Mouse (Mus musculus): ENCODE data around the gene Gm4450.
"Not testable (repeated sequence)": the region's sequence is repeated elsewhere in the genome, so short reads cannot be mapped to it uniquely, and the experiment has no call there.

Gene Gm4450

DNA sequence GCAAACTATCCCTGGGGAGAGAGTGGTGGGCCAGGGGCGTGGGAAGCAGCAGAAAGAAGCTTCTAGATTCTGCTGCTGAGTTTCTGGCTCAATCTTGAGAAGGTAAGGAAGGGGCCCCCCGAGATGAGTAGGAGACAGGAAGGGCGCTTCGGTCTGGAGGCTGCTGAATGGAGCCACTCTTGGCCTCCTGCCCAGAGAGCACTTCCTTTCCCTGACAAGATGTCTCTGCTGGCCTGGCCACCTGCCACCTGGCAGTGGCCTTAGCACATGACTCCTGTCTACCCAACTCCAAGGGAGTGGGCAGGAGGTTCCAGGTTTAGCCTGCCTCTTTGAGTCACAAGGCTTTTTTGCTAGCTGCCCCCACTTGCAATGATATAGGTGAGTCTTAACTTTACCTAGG lies 39.6 kb downstream of the Gm4450 start:
- DNase-seq (ENCODE audit: low spot score): peak; percentile 24

DNA sequence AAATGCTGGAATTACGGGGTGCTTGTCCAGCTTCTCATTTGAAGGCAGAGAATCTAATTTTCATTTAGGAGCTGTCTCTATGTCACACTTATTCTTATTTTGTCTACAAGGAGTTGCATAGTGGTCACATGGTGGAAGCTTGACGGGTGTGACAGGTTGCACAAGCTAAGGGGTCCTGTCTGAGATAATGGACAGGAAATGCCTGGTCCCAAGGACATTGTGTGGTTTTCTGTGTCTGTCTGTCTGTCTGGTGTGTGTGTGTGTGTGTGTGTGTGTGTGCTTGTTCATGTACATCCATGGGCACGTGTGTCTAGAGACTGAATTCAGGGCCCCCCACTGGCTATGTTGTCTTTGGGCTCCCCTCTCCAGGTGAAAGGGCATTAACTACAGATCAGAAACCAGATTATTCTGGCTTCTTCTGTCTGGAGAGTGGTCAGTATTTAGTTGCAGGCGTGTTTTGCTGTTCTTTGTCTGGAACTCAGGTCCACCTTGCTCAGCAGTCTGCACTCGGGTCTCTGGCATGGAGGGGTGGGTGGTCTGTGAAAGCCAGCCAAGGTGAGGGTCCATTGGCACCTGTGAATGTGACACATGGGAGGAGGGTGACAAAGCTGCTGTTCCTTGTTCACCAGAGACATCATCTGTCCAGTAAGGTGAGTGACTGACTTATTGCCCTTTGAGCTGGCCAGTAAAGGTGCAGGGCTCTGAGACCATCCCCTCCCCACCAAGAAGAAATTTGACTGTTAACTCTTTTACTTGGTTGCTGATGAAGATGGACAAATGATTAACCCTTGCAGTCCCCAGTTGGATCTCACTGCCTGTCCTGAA lies 40.3 kb downstream of the Gm4450 start:
- no peak for DNase-seq (ENCODE audit: low spot score)

DNA sequence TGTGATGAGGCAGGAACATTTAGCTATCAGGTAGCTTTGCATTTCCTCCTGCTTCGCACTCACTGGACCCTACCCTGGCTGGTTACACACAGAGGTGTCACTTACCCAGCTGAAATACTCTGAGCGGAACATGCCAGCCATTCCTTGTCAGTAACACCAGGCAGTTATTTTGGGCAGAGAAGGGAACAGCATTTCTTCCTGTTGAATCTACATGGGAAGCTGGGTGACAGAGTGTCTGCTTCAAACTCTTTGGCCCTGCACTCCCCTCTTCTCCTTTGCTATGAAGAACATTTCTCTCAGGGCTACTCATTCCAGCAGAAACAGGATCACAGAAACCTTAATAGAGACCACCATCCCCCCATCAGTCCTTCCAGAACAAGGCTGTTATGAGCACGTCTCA lies 42.6 kb downstream of the Gm4450 start:
- DNase-seq (ENCODE audit: low spot score): no peak

DNA sequence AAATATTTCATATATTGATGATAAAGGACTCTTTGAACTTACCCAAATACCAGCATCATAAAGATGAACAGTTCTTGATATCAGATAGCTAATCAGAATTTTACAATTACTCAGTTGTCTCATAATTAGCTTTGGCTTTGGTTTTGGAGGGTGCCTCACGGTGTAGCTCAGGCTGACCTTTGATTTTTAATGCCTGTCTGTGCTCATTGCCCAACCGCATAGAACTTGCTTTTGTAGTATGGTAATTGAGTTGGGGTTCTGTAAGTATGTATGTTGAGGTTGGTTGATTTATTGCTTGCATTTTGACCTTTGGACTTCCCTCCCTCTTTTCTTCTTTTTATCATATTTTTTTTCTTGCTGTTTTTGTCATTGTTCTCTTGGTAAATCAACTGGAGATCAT lies 43.2 kb downstream of the Gm4450 start:
- DNase-seq (ENCODE audit: low spot score): no peak

DNA sequence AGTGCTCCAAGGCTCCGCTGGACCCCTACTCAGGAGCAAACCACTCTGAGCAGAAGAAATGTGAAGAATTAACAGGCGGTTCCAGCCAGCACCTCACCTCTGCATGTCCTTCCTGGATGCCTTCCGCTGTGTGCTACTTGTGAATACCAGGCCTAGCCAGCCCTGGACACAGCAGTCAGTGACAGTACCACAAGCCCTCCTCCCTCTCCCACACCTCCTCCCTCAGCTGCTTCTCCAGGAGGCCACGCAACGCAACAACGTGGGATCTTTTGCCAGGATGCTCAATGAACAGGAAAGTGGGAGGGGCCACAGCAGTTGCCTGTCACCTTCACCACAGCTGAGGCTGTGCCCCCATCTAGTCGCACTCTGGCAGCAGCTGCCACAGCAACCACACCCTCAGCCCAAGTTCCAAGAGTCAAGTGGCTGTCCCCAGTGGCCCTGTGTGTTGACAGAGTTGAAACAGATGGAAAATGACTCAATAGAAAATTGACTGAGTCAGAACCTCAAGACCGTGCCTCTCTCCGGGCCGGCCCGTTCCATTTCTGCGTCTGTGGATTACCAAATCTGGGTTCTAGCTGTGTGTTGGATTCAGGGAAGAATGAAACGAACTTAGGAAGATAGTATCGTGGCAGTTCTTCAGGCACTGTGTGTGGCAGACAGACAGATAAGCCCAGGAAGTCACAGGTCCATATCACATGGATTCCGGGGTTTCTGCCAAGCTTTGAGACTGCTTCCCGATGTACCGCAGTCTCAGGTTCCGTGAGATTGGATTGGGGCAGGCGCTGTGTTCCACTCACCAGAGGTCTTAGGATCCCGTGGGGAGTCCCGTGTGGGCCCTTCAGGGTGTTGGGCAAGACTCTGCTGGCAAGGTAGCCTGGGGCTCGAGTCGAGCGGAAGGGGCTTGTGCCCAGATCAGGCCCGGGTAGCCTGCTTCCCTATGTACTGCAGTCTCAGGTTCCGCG lies 46.0 kb downstream of the Gm4450 start:
- DNase-seq (ENCODE audit: low spot score): not testable (repeated sequence)

DNA sequence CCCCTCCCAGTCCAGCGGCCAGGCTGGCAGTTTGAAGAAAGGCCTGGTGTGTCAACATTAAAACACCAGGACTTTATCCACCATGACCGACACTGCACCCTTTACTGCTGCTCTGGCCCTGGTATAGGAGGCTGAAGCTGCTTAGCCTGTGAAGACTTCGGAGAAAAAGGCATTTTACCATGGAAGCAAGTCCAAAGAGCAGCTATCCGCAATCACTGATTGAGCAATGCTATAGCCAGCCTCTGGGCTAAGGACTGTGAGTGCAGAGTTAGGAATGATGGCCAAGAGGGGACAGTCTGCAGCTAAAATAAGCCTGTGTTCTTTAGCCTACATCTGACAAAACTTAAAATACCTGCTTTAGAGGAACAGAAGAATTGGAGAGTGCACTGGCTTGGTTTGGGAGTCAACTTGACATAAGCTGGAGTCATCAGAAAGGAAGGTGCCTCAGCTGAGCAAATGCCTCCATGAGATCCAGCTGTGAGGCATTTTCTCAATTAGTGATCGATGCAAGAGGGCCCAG lies 49.6 kb downstream of the Gm4450 start:
- not testable (repeated sequence) for DNase-seq (ENCODE audit: low spot score)

DNA sequence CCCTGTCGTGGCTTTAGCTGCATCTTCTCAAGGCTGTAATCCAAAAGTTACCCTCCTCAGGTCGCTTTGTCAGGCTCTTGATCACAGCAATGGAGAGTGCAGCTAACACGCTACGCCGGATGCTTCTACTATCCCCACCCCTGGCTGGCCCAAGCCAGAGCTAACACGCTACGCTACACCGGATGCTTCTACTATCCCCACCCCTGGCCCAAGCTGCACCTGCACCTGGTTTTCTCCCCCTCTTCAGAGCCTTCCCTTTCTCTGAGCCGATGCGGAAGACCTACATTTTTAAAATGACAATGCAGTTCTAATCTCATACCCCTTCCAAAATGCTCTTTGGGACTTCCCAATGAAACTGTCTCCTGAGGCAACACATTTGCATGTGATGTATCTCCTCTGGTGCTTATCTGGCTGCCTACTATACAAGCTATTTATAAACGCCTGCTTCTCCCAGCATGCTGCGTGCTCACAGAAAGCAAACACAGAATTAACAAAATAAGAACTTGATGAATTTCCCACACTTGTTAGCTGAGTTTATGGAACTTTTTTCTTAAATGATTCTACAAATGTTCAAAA lies 50.3 kb downstream of the Gm4450 start:
- not testable (repeated sequence) for DNase-seq (ENCODE audit: low spot score)

DNA sequence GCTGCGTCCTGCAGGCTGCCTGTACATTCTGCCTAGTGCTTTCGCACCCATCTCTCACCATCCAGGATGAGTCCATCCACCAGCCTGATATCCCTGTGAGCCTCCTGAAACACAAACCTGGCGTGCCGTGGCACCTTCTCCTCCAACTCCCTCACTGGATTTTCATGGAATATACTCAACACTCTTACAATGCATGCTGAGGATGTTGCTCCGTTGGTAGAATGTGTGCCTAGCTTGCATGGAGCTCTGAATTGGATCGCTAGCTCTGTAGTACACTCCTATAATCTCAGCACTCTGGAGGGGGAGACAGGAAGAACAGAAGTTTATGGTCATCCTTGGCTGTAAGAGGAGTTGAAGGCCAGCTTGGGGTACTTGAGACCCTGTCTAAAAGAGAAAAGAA lies 51.0 kb downstream of the Gm4450 start:
- DNase-seq (ENCODE audit: low spot score): not testable (repeated sequence)

DNA sequence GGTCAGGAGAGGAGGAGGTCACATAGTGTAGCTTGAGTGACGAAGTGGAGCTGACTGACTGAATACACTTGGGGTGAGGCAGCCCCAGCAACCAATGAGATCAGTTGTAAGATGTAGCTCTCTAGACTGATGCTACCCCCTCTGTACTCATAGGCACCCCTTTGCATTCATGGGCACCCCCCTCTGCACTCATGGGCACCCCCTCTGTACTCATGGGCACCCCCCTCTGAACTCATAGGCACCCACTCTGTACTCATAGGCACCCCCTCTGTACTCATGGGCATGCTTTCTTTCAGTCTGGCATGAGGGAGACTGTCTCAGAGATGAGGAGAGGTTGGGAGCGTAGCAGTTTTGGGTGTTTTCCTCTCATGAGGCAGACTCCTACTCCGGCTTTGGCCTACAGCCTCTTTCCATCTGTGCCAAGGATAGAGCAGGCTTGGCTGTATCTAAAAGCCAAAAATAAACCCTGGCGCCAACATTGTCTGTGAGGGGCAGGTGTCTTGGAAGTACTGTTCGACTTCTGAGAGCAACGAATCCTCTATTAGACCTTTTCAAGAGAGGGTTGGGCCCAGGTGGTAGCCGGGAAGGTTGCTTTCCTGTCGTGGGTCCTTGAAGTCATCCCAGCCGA lies 52.5 kb downstream of the Gm4450 start:
- not testable (repeated sequence) for DNase-seq (ENCODE audit: low spot score)

Measured in urinary bladder, postnatal 10 days (tissue).